Mouse (Mus musculus): Measurements from ENCODE around the gene Olfr62.

Olfr62 gene

GRCm38 (mm10) chr4:118658652-118659051 is at the start of gene Olfr62:
Gene Olfr62, plus strand, starts transcription at chr4:118658952.
- DNase-seq = no peak

DNA sequence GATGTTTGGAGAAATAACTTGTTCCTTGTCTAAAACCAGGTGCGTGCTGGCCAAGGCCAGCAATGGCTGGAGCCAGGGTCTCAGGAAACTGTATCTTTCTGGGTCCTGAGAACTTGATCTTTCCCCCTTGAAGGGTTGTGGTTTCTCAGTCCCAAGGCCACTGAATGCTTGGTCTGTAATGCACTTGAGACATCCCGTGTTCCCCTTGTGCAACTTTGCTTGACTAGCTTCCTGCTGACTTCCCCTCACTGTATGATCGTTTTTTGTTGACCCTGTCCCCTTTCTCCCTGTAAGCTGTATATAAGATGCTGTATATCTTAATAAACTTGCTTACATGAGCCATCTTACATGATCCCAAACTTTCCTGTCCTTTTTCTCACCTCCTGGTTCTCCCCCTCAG is 48.9 kb upstream of the Olfr62 start:
- no peak for DNase-seq

- DNase-seq = no peak
These were observed 46.1 kb upstream of the Olfr62 start for GRCm38 (mm10) chr4:118612619-118613018.

GRCm38 (mm10) chr4:118615412-118615811 is 43.3 kb upstream of the Olfr62 start:
- no peak for DNase-seq

DNA sequence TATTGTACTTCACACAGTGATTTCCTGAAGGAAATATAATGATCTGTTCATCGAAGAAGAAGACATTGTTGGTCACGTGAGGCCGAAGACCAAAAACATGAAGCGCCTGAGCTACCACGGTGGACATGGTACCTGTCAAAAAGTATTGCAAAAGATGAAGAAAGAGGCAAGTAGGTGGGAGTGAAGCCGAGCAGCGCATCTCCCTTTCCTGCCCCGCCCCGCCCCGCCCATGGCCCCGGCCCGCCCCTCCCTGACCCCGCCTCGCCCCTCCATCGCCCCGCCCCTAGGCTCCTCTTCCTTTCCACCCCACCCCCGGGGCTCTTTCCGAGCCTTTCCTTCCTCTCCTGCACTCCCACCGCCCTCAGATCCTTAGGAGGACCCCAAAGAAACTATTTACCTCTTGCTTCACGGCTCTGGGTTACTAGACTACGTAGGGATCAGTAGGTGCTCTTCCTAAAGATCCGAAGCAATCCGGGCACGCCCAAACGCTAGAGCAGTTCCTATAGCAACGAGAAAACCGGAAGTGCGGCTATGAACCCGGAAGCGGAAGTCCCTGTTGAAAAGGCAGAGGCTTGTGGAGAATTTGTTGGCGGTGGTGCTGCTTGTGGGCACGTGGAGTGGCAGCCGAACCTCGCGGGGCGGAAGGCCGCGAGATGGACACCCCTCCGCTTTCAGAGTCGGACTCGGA is 38.3 kb upstream of the Olfr62 start, which contains the start of the genes Cfap57 and Ebna1bp2:
Gene Cfap57, minus strand, starts transcription at position 499 of the 688 bp plus-strand sequence.
Gene Ebna1bp2, plus strand, starts transcription at position 521 of the 688 bp plus-strand sequence.
- DNase-seq = peak; percentile 94

- no peak for DNase-seq
These were observed 37.8 kb upstream of the Olfr62 start for GRCm38 (mm10) chr4:118620967-118621320.

- no peak for DNase-seq
These were observed 37.0 kb upstream of the Olfr62 start for GRCm38 (mm10) chr4:118621781-118622180.

- DNase-seq = no peak
These were observed 28.5 kb upstream of the Olfr62 start for GRCm38 (mm10) chr4:118630261-118630660.

DNA sequence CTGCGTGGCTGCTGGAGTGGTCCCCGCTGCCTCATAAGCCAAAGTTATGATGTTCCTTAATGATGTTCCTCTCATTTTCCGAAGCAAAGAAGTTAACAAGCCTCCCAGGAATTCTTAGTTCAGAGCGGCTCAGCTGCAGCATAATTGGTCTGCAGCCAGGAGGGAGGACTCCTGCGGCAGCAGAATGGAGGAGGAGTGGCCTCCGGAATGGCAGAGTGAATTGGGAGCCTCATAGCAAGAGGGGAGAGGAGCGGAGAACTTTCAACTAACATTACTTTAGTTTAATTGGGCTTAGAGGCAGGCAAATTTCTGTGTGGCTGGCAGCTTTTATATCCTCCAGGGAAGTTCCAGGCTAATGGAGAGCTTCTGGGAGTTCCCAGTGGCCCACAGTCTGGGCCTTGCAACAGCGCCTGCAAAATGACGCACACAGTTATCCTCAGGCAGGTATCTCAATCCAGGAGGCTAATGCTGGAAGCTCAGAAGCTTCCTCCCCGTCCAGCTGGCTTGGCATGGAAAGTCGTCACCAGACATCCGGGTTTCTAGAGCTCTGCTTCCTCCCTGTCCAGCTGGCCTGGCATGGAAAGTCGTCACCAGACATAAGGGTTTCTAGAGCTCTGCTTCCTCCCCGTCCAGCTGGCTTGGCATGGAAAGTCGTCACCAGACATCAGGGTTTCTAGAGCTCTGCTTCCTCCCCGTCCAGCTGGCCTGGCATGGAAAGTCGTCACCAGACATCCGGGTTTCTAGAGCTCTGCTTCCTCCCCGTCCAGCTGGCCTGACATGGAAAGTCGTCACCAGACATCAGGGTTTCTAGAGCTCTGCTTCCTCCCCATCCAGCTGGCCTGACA is 16.2 kb upstream of the Olfr62 start:
- DNase-seq = no peak

GRCm38 (mm10) chr4:118645234-118645633 is 13.5 kb upstream of the Olfr62 start:
- DNase-seq = peak; percentile 56

DNA sequence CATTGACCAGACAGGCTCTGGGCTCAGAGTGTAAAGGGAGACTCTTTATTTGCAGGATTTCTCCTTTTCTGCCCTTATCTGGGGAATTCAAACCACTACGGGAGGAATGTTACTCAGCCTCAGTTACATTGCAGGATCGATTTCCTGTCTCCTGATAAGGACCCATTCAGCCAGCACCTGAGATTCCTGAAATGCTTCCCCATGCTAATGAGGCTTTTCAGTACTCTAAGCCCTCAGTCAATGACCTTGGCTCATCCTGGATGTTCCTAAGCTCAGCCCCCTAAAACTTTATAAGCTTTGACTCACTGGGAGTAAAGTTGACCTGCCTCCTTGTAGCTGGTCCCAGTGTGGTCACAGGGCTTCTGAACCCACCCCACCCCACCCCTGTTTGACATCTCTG is 28.3 kb downstream of the Olfr62 start:
- no peak for DNase-seq

DNA sequence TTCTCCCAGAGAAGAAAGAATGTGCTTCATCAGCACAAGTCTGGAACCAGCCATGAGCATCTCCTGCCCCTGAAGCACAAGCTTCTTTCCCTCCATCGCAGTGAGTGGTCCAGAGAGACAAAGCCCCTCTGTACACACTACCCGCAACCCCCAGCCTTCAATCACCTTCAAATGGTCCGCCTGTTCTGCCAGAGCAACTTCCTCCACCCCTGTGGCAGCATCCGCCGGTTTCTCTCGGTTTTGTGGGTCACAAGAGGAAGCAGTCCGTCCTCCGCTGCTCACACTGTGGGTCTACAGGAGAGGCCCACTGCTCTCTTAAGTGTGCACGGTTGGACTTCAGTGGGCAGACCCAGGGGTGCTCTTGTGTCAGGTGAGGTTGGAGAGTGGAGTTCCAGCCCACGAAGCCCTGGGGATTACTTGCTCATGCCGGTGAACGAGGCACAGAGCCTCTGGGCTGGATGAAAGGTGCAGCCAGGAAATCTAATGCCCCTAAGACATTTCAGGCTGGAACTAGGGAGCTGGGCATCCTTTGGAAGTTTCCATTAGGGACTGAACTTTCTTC is 33.7 kb downstream of the Olfr62 start, which contains the start of gene Olfr1342:
Gene Olfr1342, minus strand, starts transcription at position 345 of the 562 bp plus-strand sequence.
- no peak for DNase-seq

GRCm38 (mm10) chr4:118693812-118694211 is 35.1 kb downstream of the Olfr62 start:
- no peak for DNase-seq

DNA sequence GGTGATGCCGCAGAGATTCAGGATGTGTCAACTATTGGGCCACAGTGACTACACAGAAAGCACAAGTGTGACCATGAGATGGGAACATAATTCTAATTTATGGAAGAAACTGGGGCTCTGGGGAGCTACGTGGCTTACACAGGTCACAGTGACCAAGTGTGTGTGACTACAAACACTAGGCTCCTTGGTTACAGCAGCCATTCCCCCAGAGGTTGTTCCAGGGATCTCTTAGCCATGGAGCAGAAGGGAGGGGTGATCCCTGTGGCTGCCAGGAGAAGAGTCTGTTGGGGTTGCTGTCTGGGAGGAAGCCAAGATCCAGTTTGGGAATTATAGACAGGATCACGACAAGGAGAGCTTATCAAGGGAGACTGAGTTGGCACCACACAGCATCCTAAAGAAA is 44.5 kb downstream of the Olfr62 start, which contains the start of gene Olfr1341:
Gene Olfr1341, plus strand, starts transcription at position 301 of the 400 bp plus-strand sequence.
- DNase-seq = no peak

GRCm38 (mm10) chr4:118708086-118708485 is 49.3 kb downstream of the Olfr62 start:
- no peak for DNase-seq

DNA sequence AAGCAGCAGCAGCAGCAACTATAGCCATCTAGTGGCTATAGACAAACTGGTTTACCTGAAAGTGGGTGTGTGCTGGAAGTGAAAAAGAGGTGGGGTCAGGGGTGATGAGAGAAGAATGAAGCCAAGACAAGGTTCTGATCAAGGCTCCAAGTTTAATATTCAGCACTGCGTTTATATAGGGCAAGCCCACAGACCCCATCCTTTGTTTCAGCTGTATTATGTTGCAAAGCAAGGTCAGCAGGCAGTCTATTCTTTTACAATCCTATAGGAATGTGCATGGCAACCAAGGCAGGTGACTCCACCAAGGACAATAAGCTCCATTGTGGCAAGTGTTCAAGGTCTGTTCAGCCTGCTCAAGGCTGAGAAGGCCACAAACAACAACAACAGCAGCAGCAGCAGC is 52.9 kb downstream of the Olfr62 start:
- no peak for DNase-seq

All from right cerebral cortex, adult 18-20 months (tissue).